Mouse (Mus musculus) forebrain, embryonic 11.5 days (tissue): ENCODE data around the gene Plcxd3. TPM values are rescaled to one million over a fixed set of nuclear protein-coding genes. Genes with fewer than 3 reads are reported as not detected.
A peak's percentile ranks its signal among the peaks of the same experiment; 100 is the strongest.

ENCODE experiments used
- ATAC-seq: fragments of 200-750 bp; cut with Nextera tagmentation; replicated peaks from 2 replicates; pipeline ENCODE4 v1.8.0; 2017; ENCODE audit warnings: moderate TSS enrichment; ENCODE audit not compliant: low FRiP score
- DNase-seq: peaks from one replicate; pipeline ENCODE4 v3.0.0-alpha.2; 2017; ENCODE audit warnings: low spot score
- H3K27ac ChIP-seq: fragments of 300-500 bp; sonication (generic); 2 replicates; pipeline ENCODE4 v1.5.1; 2014; ENCODE audit warnings: low read depth, low read length
- H3K27me3 ChIP-seq: fragments of 300-500 bp; sonication (generic); 2 replicates; pipeline ENCODE4 v1.6.1; 2014; ENCODE audit warnings: mild to moderate bottlenecking, low read length, mixed read lengths; ENCODE audit not compliant: control insufficient read depth, insufficient read depth
- H3K36me3 ChIP-seq: fragments of 300-500 bp; sonication (generic); 2 replicates; pipeline ENCODE4 v1.6.1; 2014; ENCODE audit warnings: mild to moderate bottlenecking, low read length, moderate library complexity, mixed read lengths; ENCODE audit not compliant: control insufficient read depth, insufficient read depth
- H3K4me1 ChIP-seq: fragments of 300-500 bp; sonication (generic); replicated peaks from 2 replicates; pipeline ENCODE4 v1.6.1; 2014; ENCODE audit warnings: low read length, mixed read lengths; ENCODE audit not compliant: control insufficient read depth, insufficient read depth
- H3K4me2 ChIP-seq: fragments of 300-500 bp; sonication (generic); 2 replicates; pipeline ENCODE4 v1.6.1; 2014; ENCODE audit warnings: low read depth, mild to moderate bottlenecking, low read length, moderate library complexity, mixed read lengths; ENCODE audit not compliant: severe bottlenecking
- H3K4me3 ChIP-seq: fragments of 300-500 bp; sonication (generic); 2 replicates; pipeline ENCODE4 v1.5.1; 2014; ENCODE audit warnings: low read depth, low read length
- H3K9ac ChIP-seq: fragments of 300-500 bp; sonication (generic); 2 replicates; pipeline ENCODE4 v1.6.1; 2014; ENCODE audit warnings: low read length
- H3K9me3 ChIP-seq: fragments of 300-500 bp; sonication (generic); 2 replicates; pipeline ENCODE4 v1.6.1; 2016; ENCODE audit warnings: low read length, mixed read lengths; ENCODE audit not compliant: control insufficient read depth
- WGBS: fragments of 180-500 bp; shearing (Covaris S2); extraction: QIAGEN DNeasy Blood & Tissue Kit; methylation state at CpG from one replicate; pipeline ENCODE4 v1.1.7; 2014; 5-methylcytosine and 5-hydroxymethylcytosine counted together
- polyA plus RNA-seq: library from polyadenylated mRNA; unstranded; fragments of >200 nt; fragmentation: Nextera tagmentation; extraction: Ambion mirVana; gene quantifications from 2 replicates; pipeline ENCODE4 v1.2.1, GENCODE M21; 2014

Gene Plcxd3
- polyA plus RNA-seq, 1 experiment from 2014 or later: 13.0 TPM

DNA sequence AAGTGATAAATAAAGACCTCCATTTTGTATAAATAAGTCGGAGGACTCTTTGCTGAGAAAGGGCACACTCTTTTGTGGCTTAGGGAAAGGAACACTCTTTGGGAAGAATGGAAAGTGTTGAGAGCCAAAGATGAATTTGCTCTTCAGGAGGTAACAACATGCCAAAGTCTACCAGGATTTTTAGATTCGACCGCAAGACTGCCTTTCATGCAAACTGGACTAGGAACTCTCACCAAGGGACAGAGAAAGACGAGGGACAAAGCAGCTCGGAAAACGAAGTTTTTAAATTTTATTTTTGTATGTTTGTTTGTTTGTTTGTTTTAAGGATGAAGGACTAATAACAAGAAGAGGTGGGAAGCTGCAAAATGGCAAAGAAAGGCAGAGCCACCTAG is 264 bp upstream of the Plcxd3 start:
- no peak overlapping the region for H3K27ac ChIP-seq
- 15% methylated on average over 6 of the region's 6 CpGs for WGBS

GRCm38 (mm10) chr15:4376221-4376631 is 935 bp downstream of the Plcxd3 start:
- Histone ChIP-seq H3K9ac (peak overlapping the region; percentile 47; the same call in 1 of the 2 replicates), H3K4me1 (peaks cover 4% of the 10 kb centered on the region; the same call in 1 of the 2 replicates), H3K4me2 (peak overlapping the region; percentile 84), H3K4me3 (peak overlapping the region; percentile 44), H3K9me3 (no peaks in the 10 kb centered on the region), H3K27ac (no peak overlapping the region), H3K36me3 (no peaks in the 10 kb centered on the region), H3K27me3 (peaks cover 2% of the 10 kb centered on the region; the same call in 1 of the 2 replicates)
- WGBS: 9% methylated on average over 8 of the region's 8 CpGs
- peak; percentile 50 for DNase-seq
- ATAC-seq: peak; percentile 49

More for the DNA sequence above, 264 bp upstream of the Plcxd3 start:
- Histone ChIP-seq H3K9me3 (no peaks in the 10 kb centered on the region), H3K4me3 (peak overlapping the region; percentile 44), H3K36me3 (no peaks in the 10 kb centered on the region), H3K4me2 (peak overlapping the region; percentile 84), H3K27me3 (peaks cover 2% of the 10 kb centered on the region; the same call in 1 of the 2 replicates), H3K4me1 (peaks cover 4% of the 10 kb centered on the region; the same call in 1 of the 2 replicates), H3K9ac (peak overlapping the region; percentile 47)
- ATAC-seq (peak; percentile 0; the same call in 1 of the 2 replicates), DNase-seq (no peak)

DNA sequence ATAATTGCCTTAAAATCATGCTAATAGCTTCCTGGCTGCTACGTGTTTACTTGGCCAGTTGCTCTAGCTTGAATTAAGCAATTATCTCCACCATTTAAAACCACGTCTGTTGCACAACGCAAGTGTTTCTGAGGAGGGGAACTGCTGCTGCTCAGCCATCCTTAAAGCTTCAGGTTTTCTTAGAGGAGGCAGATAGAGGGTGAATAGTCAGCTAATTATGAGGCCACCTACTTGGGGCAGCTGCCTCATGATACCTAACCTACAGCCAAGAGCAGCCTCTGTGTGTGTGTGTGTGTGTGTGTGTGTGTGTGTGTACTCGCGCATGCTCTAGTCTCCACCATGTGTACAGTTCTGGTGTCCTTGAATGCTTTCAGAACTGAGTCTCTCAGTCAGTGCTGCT is 3.5 kb downstream of the Plcxd3 start:
- 46% methylated on average over 5 of the region's 5 CpGs for WGBS
- Histone ChIP-seq H3K27me3 (peaks cover 2% of the 10 kb centered on the region; the same call in 1 of the 2 replicates), H3K4me1 (peaks cover 4% of the 10 kb centered on the region; the same call in 1 of the 2 replicates), H3K27ac (no peak overlapping the region), H3K36me3 (no peaks in the 10 kb centered on the region), H3K9ac (no peak overlapping the region), H3K4me2 (no peak overlapping the region), H3K4me3 (no peak overlapping the region), H3K9me3 (no peaks in the 10 kb centered on the region)
- no peak for DNase-seq
- ATAC-seq: no peak

DNA sequence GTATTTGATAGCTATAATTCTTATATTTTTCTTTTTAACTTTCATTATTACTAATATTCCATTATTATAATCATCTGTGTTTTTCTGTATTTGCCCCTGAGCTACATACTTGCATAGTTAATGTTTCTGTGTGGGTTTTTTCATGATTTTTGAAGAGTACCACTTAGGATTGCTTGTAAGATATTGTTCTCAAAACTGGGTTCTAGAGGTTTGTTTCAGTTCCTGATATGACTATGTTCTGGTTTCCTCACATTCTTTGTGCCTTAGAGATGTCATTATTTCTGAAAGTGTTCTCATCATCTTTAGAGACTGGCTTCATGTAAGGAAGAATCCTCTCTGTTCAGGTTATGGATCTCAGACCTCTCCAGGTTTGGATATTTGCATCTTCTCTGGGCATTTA is 12.5 kb downstream of the Plcxd3 start:
- H3K9ac ChIP-seq: no peak overlapping the region
- H3K27ac ChIP-seq: no peak overlapping the region
- no peak overlapping the region for H3K4me2 ChIP-seq
- no peak for DNase-seq
- H3K36me3 ChIP-seq: no peaks in the 10 kb centered on the region
- no peak overlapping the region for H3K4me3 ChIP-seq
- no peak for ATAC-seq
- no peaks in the 10 kb centered on the region for H3K9me3 ChIP-seq
- H3K27me3 ChIP-seq: no peaks in the 10 kb centered on the region
- no peaks in the 10 kb centered on the region for H3K4me1 ChIP-seq

DNA sequence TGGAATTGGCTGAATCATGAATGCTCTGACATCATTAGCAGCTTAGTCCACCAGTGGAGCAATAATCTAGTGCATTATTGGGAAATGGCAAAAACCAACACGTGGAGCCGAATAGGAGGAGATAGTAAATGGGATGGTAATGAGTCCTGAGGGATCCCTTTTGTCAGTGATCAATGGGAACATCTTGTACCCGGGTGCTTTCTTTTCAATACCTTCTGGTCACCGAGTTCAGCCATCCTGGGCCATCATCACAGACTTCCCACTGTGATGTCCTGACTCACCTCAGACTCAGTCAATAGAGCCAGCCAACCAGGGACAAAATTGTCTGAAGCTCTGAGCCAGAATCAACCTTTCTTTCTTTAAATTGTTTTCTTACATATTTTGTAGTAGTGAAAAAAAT is 24.8 kb downstream of the Plcxd3 start:
- Histone ChIP-seq H3K36me3 (no peaks in the 10 kb centered on the region), H3K27me3 (no peaks in the 10 kb centered on the region), H3K4me3 (no peak overlapping the region), H3K27ac (no peak overlapping the region), H3K9ac (no peak overlapping the region), H3K4me1 (no peaks in the 10 kb centered on the region), H3K9me3 (no peaks in the 10 kb centered on the region), H3K4me2 (no peak overlapping the region)
- DNase-seq (no peak), ATAC-seq (0 out of 2 replicates have a peak, but pooled peaks have one; percentile 7)
- WGBS: 13% methylated on average over 4 of the region's 4 CpGs

GRCm38 (mm10) chr15:4411333-4411732 is 36.0 kb downstream of the Plcxd3 start:
- Histone ChIP-seq H3K9me3 (no peaks in the 10 kb centered on the region), H3K4me3 (no peak overlapping the region), H3K36me3 (no peaks in the 10 kb centered on the region), H3K9ac (no peak overlapping the region), H3K4me2 (no peak overlapping the region), H3K27me3 (no peaks in the 10 kb centered on the region), H3K4me1 (no peaks in the 10 kb centered on the region), H3K27ac (no peak overlapping the region)
- WGBS: 56% methylated on average over 2 of the region's 2 CpGs
- DNase-seq: no peak
- no peak for ATAC-seq

GRCm38 (mm10) chr15:4440081-4440480 is 64.8 kb downstream of the Plcxd3 start:
- Histone ChIP-seq H3K9me3 (no peaks in the 10 kb centered on the region), H3K36me3 (no peaks in the 10 kb centered on the region), H3K27ac (no peak overlapping the region), H3K27me3 (no peaks in the 10 kb centered on the region), H3K9ac (no peak overlapping the region), H3K4me3 (no peak overlapping the region), H3K4me2 (no peak overlapping the region), H3K4me1 (no peaks in the 10 kb centered on the region)
- DNase-seq (no peak), ATAC-seq (no peak)

DNA sequence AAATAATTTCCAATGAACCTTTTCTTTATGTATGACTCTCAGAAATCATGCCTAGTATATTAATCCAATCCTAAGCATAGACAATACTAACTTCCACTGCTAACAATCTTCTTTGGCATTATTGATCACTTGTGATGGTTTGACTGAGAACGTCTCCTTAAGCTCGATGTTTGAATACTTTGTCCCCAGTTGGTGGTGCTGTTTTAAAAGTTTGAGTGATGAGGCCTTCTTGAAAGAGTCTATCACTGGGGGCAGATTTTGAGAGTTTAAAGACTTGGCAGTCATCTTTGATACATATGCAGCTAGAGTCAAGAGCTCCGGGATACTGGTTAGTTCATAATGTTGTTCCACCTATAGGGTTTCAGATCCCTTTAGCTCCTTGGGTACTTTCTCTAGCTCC is 120.9 kb downstream of the Plcxd3 start:
- no peaks in the 10 kb centered on the region for H3K9me3 ChIP-seq
- H3K9ac ChIP-seq: no peak overlapping the region
- no peaks in the 10 kb centered on the region for H3K36me3 ChIP-seq
- H3K4me1 ChIP-seq: no peaks in the 10 kb centered on the region
- H3K27me3 ChIP-seq: no peaks in the 10 kb centered on the region
- ATAC-seq (no peak), DNase-seq (no peak)
- H3K4me2 ChIP-seq: no peak overlapping the region
- no peak overlapping the region for H3K27ac ChIP-seq
- WGBS: 93% methylated on average over 3 of the region's 3 CpGs
- no peak overlapping the region for H3K4me3 ChIP-seq

- no peak overlapping the region for H3K9ac ChIP-seq
- DNase-seq (no peak), ATAC-seq (no peak)
- H3K9me3 ChIP-seq: no peaks in the 10 kb centered on the region
- no peaks in the 10 kb centered on the region for H3K27me3 ChIP-seq
- H3K4me1 ChIP-seq: no peaks in the 10 kb centered on the region
- 83% methylated on average over 2 of the region's 2 CpGs for WGBS
- H3K36me3 ChIP-seq: no peaks in the 10 kb centered on the region
- H3K4me3 ChIP-seq: no peak overlapping the region
- H3K27ac ChIP-seq: no peak overlapping the region
- H3K4me2 ChIP-seq: no peak overlapping the region
Measured at GRCm38 (mm10) chr15:4496984-4497383, 121.7 kb downstream of the Plcxd3 start.
